Mouse (Mus musculus): ENCODE data around the gene Vwa8.

GRCm38 (mm10) chr14:79139918-79140825 is 291.3 kb downstream of the Vwa8 start:
- TF ChIP-seq CTCF (IDR thresholded peaks at IDR 0.05; ENCODE audit: low read depth, low read length) = no peak
- no peak for TF ChIP-seq GATA1 (IDR thresholded peaks at IDR 0.05; ENCODE audit: borderline replicate concordance, low read length)
- TF ChIP-seq POLR2AphosphoS5 (IDR thresholded peaks at IDR 0.05; ENCODE audit: insufficient replicate concordance, low read depth, low read length) = no peak
